Mouse (Mus musculus) intestine, postnatal 0 days (tissue): ENCODE measurements at regions not wholly inside any gene's neighbourhood (a gene's known extent, or its start where the extent isn't known, plus 50 kb on each side); places are given as distances from the start of the nearest gene placed in this dataset.

ENCODE experiments used
- ATAC-seq: fragments of 200-750 bp; cut with Nextera tagmentation; 2 replicates; pipeline ENCODE4 v1.8.0; 2017; ENCODE audit warnings: mild to moderate bottlenecking, moderate TSS enrichment, moderate library complexity
- H3K27ac ChIP-seq: fragments of 300-500 bp; sonication (generic); 2 replicates; pipeline ENCODE4 v1.5.1; 2014; ENCODE audit warnings: mild to moderate bottlenecking, low read depth, low read length, moderate library complexity
- H3K27me3 ChIP-seq: fragments of 300-500 bp; sonication (generic); replicated peaks from 2 replicates; pipeline ENCODE4 v1.6.1; 2014; ENCODE audit warnings: low read length, mixed read lengths; ENCODE audit not compliant: control insufficient read depth, insufficient read depth
- H3K36me3 ChIP-seq: fragments of 300-500 bp; sonication (generic); 2 replicates; pipeline ENCODE4 v1.6.1; 2014; ENCODE audit warnings: mild to moderate bottlenecking, moderate library complexity; ENCODE audit not compliant: control insufficient read depth, insufficient read depth
- H3K4me1 ChIP-seq: fragments of 300-500 bp; sonication (generic); replicated peaks from 2 replicates; pipeline ENCODE4 v1.6.1; 2014; ENCODE audit warnings: antibody characterized with exemption, low read length, mixed read lengths; ENCODE audit not compliant: control insufficient read depth, insufficient read depth
- H3K4me2 ChIP-seq: fragments of 300-500 bp; sonication (generic); replicated peaks from 2 replicates; pipeline ENCODE4 v1.6.1; 2014; ENCODE audit warnings: low read depth, mild to moderate bottlenecking, moderate library complexity
- H3K4me3 ChIP-seq: fragments of 300-500 bp; sonication (generic); 2 replicates; pipeline ENCODE4 v1.5.1; 2014; ENCODE audit warnings: low read depth, low read length
- H3K9ac ChIP-seq: fragments of 300-500 bp; sonication (generic); 2 replicates; pipeline ENCODE4 v1.6.1; 2014; ENCODE audit warnings: mild to moderate bottlenecking, low read depth, low read length
- H3K9me3 ChIP-seq: fragments of 300-500 bp; sonication (generic); 2 replicates; pipeline ENCODE4 v1.6.1; 2016; ENCODE audit warnings: mixed run types; ENCODE audit not compliant: control insufficient read depth
- CTCF ChIP-seq: sonication (generic); IDR thresholded peaks from 2 replicates; pipeline ENCODE4 v1.5.1; 2016; ENCODE audit warnings: low read depth, mild to moderate bottlenecking, control low read depth, antibody characterized with exemption, moderate library complexity
- WGBS: fragments of 180-500 bp; shearing (Covaris S2); extraction: QIAGEN DNeasy Blood & Tissue Kit; methylation state at CpG from one replicate; pipeline ENCODE4 v1.1.7; 2014; 5-methylcytosine and 5-hydroxymethylcytosine counted together

GRCm38 (mm10) chr2:137613791-137614190 is 497.3 kb upstream of the Jag1 start:
- Histone ChIP-seq H3K4me2 (no peak overlapping the region), H3K27ac (no peak overlapping the region), H3K27me3 (no peaks in the 10 kb centered on the region), H3K4me3 (no peak overlapping the region), H3K9me3 (no peaks in the 10 kb centered on the region), H3K9ac (no peak overlapping the region), H3K36me3 (no peaks in the 10 kb centered on the region), H3K4me1 (no peaks in the 10 kb centered on the region)
- WGBS, result 94% methylated on average over 2 of the region's 2 CpGs
- TF ChIP-seq CTCF, result no peak
- no peak for ATAC-seq

GRCm38 (mm10) chr2:137608506-137608905 is 492.1 kb upstream of the Jag1 start:
- no peak overlapping the region for H3K4me2 ChIP-seq
- no peak for ATAC-seq
- 53% methylated on average over 6 of the region's 6 CpGs for WGBS
- no peaks in the 10 kb centered on the region for H3K27me3 ChIP-seq
- H3K9me3 ChIP-seq, result no peaks in the 10 kb centered on the region
- H3K4me1 ChIP-seq, result no peaks in the 10 kb centered on the region
- H3K4me3 ChIP-seq, result no peak overlapping the region
- TF ChIP-seq CTCF, result no peak
- H3K27ac ChIP-seq, result no peak overlapping the region
- no peak overlapping the region for H3K9ac ChIP-seq
- H3K36me3 ChIP-seq, result no peaks in the 10 kb centered on the region

GRCm38 (mm10) chr2:137598136-137598535 is 481.7 kb upstream of the Jag1 start:
- Histone ChIP-seq H3K27ac (no peak overlapping the region), H3K36me3 (no peaks in the 10 kb centered on the region), H3K4me1 (no peaks in the 10 kb centered on the region), H3K9me3 (no peaks in the 10 kb centered on the region), H3K9ac (no peak overlapping the region), H3K4me2 (no peak overlapping the region), H3K4me3 (no peak overlapping the region), H3K27me3 (no peaks in the 10 kb centered on the region)
- TF ChIP-seq CTCF, result no peak
- WGBS, result 73% methylated on average over 7 of the region's 7 CpGs
- no peak for ATAC-seq

GRCm38 (mm10) chr2:137594509-137594908 is 478.1 kb upstream of the Jag1 start:
- Histone ChIP-seq H3K36me3 (no peaks in the 10 kb centered on the region), H3K4me3 (no peak overlapping the region), H3K4me2 (no peak overlapping the region), H3K9me3 (no peaks in the 10 kb centered on the region), H3K27ac (no peak overlapping the region), H3K9ac (no peak overlapping the region), H3K27me3 (no peaks in the 10 kb centered on the region), H3K4me1 (no peaks in the 10 kb centered on the region)
- ATAC-seq, result no peak
- 81% methylated on average over 4 of the region's 4 CpGs for WGBS
- no peak for TF ChIP-seq CTCF

GRCm38 (mm10) chr2:137591551-137591950 is 475.1 kb upstream of the Jag1 start:
- 80% methylated on average over 1 of the region's 1 CpGs for WGBS
- Histone ChIP-seq H3K9me3 (no peaks in the 10 kb centered on the region), H3K9ac (no peak overlapping the region), H3K4me3 (no peak overlapping the region), H3K36me3 (no peaks in the 10 kb centered on the region), H3K27me3 (no peaks in the 10 kb centered on the region), H3K27ac (no peak overlapping the region), H3K4me1 (no peaks in the 10 kb centered on the region), H3K4me2 (no peak overlapping the region)
- no peak for ATAC-seq
- no peak for TF ChIP-seq CTCF

- no peak for TF ChIP-seq CTCF
- Histone ChIP-seq H3K36me3 (no peaks in the 10 kb centered on the region), H3K27ac (no peak overlapping the region), H3K4me1 (no peaks in the 10 kb centered on the region), H3K27me3 (no peaks in the 10 kb centered on the region), H3K4me2 (no peak overlapping the region), H3K4me3 (no peak overlapping the region), H3K9ac (no peak overlapping the region), H3K9me3 (no peaks in the 10 kb centered on the region)
- no peak for ATAC-seq
- WGBS, result 35% methylated on average over 2 of the region's 2 CpGs
Observed at GRCm38 (mm10) chr2:137581491-137581890, 465.0 kb upstream of the Jag1 start.

GRCm38 (mm10) chr2:137575750-137576149 is 459.3 kb upstream of the Jag1 start:
- Histone ChIP-seq H3K27me3 (no peaks in the 10 kb centered on the region), H3K4me2 (no peak overlapping the region), H3K4me1 (no peaks in the 10 kb centered on the region), H3K9ac (no peak overlapping the region), H3K4me3 (no peak overlapping the region), H3K9me3 (no peaks in the 10 kb centered on the region), H3K36me3 (no peaks in the 10 kb centered on the region), H3K27ac (no peak overlapping the region)
- 63% methylated on average over 3 of the region's 3 CpGs for WGBS
- ATAC-seq, result no peak
- TF ChIP-seq CTCF, result no peak
